Mouse (Mus musculus): Measurements from ENCODE around the gene Vmn1r185.
"Not testable (repeated sequence)": the region's sequence is repeated elsewhere in the genome, so short reads cannot be mapped to it uniquely, and the experiment has no call there.

Vmn1r185 gene

DNA sequence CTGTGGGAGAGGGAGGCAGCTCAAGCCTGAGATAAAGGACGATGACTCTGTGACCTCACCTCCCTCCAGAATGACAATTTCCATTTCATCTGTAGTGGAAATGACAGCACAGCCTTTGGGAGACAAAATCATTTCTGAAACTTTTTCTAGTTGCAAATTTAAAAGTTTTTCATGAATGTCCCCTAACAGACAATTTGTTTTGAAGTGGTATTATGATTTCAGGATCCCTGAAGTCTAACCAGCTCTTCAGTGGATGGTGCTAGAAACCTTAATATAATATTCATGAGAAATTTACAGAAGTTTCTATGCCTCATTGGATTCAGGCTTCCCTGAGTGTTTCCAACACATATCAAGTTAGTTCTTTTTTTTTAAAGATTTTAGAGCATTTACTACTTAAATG, at the start of gene Vmn1r185:
Gene Vmn1r185 (minus strand): TSS at position 101 of the 400 bp plus-strand sequence.
- DNase-seq (ENCODE audit: low read depth, low spot score) = not testable (repeated sequence)

DNA sequence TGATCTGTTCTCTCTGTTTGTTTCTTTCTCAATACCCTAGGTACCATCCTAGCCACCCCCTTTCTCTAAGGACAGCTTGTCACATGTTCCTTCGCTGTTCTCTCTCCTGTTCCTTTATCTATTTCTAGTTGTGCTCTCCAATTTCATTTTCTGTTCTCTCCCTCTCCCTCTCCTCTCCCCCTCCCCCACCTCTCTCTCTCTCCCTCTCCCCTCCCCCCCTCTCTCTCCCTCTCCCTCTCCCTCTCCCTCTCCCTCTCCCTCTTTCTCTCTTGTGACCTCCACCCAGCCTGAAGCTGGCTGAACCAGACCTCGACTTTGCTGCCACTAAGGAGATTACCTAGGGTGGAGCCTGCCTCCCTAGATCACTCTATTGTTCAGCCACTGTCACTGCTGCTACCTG, 49.2 kb upstream of the Vmn1r185 start:
- DNase-seq (ENCODE audit: low read depth, low spot score) = not testable (repeated sequence)

DNA sequence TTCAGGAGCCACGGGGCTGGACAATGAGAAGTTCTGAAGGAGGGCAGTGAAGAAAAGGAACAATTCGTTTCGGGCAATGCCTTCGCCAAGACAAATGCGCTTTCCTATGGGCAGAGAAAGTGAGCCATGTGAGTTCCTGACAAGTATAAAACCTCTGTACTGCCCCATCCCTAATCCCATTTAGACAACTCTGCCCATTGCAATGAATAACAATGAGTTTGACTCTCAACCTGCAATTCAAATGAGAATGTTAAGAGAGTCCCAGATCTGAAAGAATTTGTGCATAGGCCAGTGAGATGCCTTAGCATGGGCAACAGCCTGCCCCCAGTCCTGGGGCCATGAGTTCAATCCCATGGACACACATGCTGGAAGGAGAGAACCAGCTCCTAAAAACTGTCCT, 47.7 kb upstream of the Vmn1r185 start:
- no peak for DNase-seq (ENCODE audit: low read depth, low spot score)

DNA sequence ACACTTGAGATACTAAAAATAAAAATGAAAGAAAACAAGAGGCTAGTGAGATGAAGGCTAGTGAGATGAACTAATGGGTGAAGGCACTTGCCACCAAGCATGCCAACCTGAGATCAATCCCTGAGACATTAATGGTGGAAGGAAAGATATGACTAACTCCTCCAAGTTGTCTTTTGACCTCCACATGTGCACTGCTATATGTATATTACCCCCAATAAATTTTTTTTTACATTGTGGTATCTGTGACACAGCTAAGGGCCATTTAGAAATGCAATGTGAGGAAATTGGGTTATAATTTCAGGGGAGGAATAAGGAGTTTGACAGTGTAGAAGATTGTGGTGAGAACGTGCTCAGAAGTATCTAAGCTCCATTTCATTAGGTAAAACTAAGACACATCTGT, 28.5 kb downstream of the Vmn1r185 start:
- DNase-seq (ENCODE audit: low read depth, low spot score) = no peak

DNA sequence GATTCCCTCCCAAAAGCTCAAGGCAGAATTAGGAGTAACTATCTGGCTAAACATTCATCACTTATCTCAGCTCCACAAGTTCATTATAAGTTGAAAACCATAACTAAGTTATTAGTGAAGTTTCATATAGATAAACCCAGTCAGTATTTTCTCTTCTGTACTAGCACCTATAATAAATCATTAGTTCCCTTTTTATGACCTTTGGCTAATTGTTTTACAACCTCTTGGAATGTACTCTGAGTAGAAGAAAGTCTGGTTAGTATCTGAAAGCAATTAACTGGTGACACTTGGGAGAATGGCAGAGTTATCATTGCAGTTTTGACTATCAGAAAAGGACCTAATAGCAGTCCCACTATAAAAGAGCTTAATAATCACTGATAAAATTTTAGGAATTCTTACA, 29.2 kb downstream of the Vmn1r185 start:
- DNase-seq (ENCODE audit: low read depth, low spot score) = no peak

All from WW6 (cell line).